Mouse (Mus musculus): ENCODE data around the gene Samd9l.
"Not testable (repeated sequence)": the region's sequence is repeated elsewhere in the genome, so short reads cannot be mapped to it uniquely, and the experiment has no call there.

GRCm38 (mm10) chr6:3425333-3425732, 26.0 kb upstream of the Samd9l start:
- not testable (repeated sequence) for TF ChIP-seq EP300, CTCF (IDR thresholded peaks at IDR 0.05; ENCODE audit: low read depth)
